Mouse (Mus musculus): ENCODE data around the gene Bola3.

Bola3 gene

DNA sequence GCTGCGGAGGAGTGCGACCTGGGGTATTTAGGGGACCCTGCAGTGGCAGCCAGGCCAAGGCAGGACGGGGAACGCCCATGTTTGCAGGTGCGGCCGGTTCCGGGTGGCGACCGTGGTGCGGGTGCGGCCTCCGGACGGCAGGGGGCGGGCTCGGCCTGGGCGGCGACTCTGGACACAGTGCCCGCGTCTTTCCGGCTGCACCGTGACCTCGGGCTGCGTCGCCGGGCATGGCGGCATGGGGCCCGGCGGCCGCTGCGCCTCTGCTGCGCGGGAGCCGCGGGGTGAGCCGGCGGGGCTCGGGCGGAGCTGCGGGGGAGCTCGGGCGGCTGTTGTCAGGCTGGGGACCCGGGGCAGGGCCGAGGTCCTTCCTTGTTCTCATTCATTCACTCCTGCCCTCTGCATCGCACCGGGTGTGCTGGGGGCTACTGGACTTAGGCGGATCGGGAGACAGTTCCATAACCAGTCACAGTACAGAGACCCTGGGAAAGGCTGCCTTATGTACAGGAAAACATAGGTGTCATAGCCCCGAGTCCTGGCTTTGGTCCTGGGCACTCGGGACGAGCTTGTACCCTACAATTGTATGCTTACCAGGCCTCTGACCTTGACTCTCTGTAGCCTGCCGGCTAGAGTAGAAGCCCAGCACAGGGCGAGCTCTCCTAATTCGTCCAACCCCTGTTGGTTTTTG is 469 bp downstream of the Bola3 start:
- peak; percentile 89 for DNase-seq

DNA sequence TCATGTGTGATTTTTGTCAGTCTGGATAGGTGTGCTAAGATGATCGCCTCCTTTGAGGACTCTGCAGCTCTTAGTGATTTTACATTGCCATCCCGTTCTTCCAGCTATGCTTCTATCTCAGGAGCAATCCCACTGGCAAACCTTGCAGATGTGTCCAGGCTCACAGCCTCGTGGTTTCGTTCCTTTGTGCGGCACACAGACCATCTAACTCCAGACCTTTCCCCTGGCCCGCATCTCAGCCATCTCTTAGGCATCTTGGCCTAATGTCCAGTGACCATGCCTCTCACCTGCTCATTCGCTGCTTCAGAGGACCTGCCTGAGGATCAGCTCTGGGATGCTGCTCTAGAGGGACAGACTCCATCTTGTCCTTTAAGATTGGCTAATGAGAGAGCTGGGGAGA is 1.2 kb downstream of the Bola3 start:
- DNase-seq = no peak

DNA sequence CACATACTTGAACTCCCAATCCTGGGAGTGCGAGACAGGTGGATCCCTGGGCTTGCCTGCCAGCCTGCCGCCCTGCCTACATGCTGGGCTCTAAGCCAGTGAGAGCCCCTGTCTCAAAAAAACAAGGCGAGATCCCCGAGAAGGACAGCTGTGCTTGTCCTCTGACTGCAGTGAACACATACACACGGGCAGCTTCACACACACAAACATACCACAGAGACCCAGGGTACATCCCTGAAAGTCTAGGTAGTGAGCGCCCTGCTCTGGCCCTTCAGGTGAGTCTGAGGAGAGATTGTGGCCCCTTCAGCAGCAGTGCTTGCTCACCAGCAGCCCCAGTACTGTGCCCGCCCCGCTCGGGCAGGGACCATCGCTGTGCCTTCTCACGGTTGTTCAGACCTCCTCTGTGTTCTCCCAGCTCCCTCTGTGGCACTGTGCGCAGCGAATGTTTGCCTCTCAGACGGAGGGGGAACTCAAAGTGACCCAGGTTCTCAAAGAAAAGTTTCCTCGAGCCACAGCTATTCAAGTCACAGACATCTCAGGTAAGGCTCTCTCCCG is 2.0 kb downstream of the Bola3 start:
- no peak for DNase-seq

DNA sequence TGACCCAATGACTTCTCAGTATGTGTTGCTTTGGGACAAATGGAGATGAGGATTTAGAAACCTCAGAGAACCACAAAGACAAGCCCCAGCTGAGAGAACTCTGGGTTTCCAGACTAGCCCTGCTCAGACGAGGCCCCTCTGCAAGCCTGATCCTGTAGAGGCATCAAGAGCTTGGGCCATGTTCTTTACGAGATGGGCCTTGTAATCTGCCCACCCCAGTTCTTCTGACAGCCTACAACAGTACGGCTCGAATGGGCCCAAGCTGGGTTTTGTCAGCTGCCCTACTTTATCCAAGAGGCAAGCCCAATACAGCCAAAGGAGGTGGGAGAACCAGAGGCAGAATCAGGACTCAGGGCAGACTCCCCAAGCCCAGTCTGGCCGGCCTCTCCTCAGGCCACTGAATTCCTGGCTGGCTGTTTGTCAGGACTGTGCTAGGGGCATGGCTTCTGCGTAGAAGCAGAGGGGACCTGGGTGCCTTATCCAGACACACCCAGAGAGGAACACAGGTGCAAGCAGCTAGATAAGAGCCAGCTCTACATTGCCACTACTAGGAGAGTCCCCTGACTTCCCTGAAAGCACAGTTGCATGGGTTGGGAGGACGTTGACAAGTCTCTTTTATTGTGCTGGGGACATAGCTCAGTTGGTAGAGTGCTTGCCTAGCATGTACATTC is 2.7 kb downstream of the Bola3 start:
- DNase-seq = no peak

DNA sequence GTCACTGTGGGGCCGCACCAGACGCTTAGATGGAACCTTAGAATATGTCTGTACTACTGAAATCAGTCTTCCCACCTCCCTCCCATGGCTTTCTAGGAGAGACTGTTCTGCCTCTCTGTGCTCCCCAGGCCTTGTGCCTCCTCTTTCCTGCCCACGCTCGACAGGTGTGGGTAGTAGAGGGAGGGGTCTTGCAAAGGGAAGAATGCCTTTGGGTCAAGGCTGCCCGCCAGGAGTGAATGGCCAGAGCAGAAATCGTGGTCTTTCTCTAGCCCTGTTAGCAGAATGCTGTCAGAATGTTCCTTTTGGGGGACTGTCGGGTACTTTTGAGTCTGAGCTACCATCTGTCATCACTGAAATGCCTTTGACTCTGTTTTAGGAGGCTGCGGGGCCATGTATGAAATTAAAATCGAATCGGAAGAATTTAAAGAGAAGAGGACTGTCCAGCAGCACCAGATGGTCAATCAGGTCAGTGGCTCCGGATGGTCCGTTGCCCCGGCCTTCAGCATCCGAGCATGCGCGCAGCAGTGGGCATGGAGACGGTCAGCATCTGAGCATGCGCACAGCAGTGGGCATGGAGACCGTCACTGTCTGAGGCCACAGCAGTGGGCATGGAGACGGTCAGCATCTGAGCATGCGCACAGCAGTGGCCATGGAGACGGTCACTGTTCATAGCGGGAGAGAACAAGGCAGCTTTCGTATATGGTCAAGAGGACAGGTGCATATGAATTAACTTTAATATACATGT is 3.9 kb downstream of the Bola3 start:
- DNase-seq = no peak

DNA sequence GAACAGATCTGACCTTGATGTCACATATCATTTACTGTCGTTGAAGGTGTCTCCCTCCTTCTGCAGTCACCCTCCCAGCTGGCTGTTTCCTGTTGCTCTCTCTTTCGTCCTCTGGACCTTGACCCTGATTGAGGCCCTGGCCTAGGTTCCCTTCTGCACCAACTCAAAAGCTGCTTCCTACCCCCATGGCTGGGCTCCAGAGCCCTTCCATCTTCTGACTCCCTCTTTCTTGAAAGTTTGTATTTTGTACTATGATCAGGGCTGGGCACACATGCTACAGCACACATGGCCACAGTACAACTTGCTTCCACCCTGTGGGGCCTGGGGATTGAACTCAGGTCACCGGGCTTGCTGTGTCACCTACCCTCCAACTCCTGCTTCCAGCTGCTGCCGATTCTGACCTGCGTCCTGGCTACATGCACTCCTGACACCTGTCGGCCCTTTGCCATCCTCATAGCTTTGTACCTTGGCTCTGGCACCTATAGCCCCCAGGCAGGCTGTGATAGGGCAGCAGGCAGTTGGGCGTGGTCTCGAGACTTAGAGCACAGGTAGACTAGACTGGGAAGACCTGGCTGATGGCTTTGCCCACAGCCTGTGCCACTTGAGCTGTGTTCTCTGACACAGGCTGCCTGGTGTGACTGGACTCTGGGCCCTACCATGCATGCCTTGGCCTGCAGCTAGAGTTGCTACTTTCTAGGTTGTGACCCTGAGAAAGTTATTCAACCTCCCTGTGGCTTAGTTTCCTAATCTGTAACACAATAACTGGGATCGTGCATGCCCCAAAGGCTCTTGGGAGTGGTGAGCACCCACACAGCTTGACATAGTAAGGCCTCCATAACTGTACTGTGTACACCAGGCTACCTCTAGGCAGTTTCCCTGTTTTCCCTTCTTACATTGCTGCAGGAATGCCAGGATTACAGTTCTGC is 6.2 kb downstream of the Bola3 start:
- no peak for DNase-seq

DNA sequence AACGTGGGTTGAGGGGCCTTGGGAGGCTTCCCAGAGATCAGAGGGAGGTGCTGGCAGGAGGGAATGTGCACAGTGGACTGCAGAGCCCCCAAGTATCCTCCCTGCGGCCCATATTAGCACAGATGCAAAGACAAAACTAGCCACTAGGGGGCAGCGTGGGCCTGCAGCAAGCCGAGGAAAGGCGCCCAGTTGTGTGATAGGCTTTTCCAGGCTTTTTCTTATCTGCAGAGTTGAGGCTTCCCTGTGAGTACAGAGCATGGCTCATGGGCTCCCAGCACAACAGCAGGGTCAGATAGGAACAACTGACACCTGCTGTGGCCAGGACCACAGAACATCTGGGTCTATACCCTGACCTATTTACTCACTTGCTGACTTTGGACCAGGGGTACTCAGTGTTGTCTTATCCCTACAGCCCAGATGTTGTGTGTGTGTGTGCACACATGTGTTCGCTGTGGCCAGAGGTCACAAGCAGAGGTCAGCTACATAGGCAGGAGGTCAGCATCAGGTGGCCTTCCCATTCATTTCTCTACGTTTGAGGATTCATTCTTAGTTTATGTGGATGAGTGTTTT is 7.7 kb downstream of the Bola3 start:
- peak; percentile 87 for DNase-seq

DNA sequence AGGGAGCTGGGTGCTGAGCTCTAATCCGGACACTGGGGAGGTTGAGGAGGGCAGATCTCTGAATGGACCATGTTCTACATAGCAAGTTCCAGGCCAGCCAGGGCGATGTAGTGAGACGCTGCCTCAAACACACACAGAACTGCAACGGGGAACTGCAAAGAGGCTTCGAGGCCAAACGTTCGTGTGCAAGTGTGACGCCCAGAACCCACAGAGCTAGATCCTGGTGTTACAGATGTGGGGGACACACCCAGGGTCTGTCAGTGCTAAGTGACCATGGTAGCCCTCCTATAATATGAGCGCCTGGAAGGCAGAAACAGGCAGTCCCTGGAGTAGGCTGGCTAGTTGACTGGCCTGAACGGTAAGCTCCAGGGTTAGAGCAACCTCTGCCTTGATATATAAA is 8.5 kb downstream of the Bola3 start:
- no peak for DNase-seq

DNA sequence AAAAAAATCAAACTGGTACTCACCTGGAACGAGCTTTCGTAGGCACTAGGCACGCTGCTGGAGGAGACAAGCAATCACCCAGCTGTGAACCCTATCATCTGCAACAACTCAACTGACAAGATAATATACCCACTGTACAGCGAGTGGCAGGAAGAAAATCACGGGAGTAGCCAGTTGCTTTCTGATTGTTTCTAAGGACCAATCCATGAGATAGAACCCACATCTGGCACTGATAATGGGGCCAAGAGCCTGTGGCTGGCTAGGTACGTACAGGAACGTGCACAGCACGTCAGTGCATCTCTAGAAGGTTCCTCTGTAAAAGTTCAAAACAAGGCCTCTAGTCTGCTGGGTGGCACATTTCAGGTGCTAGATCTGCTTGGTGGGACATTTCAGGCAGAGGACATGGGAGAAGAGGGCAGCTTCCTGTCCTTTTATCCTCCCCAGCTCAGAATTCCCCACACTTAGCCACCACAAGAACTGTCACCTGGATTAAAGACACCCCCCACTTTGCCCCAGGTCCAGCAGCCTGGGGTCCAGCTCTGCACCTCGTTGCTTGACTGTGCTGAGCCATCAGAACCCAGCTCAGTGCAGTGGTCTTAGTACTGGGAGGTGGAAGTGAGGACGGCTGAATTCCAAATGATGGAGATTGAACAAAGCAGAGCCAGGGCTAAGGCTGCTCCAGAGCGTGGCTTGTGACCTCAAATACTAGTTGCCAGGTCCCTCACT is 12.7 kb downstream of the Bola3 start:
- no peak for DNase-seq

DNA sequence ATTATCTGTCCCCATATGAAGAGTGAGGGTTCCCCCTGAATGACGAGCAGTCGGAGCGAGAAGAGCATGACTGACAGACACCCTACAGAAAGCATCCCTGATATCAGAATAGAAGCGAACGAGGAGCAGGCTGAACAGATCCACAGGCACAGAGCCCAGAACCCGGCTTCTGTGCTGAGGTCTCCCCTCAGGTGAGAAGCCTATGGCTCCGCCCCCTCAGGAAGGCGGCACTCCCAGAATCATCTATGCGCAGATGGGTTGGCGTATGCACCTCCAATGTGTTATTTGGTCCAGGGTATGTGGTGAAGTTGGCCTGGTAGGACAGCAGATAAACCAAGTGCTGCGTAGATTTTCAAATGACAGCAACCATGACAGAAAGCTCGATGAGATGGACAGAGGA is 14.1 kb downstream of the Bola3 start:
- DNase-seq = no peak

DNA sequence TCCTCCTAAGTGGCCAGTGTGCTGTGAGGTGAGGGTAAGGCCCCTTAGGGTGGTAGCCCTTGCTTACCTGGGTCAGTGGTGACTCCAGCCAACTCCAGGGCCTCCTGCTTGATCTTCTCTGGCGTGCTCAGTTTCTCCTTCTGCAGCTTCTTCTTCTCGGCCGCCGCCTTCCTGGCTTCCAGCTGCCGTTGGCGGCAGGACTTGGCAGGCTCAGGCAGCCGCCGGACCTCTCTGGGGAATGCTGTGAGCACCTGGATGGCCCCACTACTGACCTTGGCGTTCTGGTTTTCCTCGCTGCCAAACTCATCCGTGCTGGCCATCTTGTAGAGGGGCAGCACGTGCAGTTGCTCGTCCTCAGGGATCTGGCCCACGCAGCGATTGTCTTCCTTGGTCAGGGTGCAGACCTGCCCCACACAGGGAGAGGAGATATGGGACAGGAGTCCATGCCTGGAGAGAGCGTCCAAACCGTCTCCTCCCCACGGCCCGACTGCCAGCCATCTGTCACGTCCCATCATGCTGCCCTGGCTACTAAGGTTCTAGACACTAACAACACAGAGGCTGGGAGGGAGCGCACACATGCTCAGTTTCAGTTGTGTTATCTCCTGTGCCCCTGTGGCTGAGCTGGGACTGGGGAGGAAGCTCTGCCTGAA is 21.5 kb downstream of the Bola3 start:
- DNase-seq = no peak

DNA sequence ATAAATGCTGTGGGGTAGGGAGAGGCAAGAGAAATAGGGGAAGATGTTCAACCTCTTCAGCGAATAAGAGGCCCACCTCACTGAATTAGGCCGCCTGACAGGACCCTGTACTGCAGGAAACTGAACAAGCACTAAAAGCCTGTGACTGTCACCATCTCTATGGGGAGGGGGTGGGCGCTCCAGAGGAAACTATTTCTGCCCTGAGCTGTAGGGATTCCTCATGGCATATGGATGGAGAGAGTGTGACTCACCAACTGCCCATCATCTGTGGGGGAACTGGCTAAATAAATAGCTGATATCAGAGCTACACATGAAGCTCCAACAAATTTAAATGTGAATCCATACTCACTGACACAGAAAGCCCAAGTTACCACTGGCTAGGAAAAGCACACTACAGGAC is 22.4 kb downstream of the Bola3 start:
- DNase-seq = no peak

DNA sequence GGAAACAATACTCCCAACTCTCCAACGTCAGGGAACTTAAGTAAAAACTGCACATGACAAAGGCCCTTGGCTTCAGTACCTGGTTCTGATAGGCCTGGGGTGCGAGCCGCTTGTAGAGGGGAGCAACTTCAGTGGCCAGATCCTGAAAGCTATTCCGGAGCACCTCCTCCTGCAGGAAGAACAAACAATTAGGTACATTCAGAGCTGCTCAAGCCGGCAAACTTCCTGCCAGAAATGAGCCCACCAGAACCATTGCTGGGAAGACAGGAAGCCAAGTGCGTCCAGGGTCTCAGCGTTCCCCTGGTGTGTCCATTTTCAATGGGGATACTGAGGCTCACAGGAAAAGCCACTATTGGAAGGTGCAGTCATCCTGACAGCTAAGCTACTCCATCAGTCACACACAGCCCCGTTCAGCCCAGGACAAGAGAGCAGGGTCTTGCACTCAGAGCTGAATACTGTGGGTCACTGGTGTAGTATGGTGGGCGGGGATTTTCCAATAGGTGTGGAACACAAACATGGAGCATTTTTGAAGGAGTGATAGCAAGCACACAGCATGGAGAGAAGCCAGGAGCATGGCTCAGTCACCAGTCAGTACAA is 24.9 kb downstream of the Bola3 start:
- no peak for DNase-seq

DNA sequence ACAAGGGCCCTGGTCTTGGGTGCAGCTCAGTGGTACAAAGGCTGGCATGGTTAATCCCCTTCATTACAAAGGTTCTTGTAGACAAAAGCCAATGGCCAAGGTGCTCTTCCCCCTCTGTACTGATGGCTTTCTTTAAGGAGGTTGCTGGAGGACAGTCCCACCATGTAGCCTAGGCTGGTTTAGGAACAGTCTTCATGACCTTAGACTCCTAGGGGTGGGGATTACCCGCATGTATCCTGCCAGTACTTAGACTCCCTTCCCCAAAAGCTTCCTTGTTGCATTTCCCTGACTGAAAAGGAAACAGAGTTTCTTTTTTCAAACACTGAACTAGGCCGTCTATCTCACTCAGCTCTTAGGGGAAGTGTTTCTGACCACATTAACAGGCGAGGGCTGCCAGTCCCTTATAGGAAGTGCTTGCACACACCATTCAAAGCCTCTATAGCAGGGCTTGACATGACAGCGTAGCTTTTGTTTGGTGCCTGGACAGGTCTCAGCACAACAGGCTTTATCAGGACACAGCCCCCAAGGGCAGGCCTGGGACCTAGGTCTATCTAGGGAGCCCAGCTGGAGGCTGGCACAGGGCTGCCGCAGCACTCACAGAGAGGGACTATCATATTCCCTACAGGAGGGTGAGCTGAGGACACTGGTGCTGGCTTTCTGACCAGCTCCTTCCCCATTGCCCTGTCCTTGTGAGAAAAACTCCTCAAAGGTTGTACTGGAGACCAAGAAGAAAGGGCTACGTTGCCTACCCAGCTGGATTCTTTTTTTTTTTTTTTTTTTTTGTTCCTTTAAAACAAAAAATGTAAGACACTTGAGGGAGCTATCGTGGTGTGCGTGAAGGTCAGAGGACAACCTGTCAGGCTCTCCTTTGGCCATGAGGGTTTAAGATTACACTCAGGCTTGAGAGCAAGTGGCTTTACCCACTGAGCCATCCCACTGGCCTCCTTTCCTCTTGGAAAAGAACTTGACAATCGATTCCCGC is 32.9 kb downstream of the Bola3 start:
- DNase-seq = no peak

DNA sequence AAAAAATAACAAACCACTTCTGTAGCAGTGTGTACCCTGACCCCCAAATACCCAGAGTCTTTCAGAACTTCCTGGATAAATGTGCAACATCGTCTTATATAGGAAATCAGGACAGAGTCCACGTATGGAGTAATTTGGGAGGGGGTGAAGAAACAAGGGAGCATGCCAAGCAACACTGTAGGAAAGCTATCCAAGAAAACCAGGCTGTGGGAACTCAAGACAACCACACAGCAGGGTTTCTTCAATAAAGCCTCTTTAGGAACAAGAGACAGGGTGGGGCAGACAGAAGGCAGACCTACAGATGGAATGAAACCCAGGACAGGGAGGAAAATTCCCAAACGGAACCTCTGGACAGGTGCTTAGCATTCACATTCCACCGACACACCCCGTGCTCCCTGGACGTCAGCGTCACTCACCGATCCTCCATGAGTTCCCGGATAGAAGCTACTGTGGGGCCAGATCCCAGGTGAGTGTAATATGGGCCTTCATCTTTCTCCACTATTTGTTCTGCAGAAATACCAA is 36.7 kb downstream of the Bola3 start:
- DNase-seq = no peak

DNA sequence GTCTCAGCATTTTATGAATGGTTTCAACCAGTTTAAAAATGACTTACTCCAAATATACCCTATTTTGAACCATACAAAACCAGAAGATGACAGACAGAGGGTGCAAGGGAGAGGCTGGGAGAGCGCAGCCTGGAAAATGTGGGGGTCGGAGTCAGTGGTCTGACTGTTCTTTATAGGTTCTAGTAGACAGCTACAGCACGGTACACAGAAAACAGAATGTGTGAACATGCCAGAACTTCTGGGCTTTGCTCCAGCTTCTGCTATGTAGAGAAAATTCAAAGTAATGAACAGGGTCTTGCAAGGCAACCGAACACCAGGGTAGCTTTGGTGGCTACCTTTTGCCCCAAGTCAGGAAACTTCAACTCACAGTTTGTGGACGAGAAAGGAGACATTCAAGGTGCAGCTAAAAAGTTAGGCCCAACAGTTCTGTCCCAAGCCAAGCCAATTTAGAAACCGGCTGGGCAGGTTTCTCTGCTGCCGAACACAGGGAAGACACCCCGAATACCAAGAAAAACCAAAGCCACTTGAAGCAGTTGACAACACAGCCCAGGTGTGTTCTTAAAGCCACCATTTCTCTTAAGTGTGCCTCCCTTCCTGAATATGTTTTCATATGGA is 43.3 kb downstream of the Bola3 start:
- no peak for DNase-seq

DNA sequence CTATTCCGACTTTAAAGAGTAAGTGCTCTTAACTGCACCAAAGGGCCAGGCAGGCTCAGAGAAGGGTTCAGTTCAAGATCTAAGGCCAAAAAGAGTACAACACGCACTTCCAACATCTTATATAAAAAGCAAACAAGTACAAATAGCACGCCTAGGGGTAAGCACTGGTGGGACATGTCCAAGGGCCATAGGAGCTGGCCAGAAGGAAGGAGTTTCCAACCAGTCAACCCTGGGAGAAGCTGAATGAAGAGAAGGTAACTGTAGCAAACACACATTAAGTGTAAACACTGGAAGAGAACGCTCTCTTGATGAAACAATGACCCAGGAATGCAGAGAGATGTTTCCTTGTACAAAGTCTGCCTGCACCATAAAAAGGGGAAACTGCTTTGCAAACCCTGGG is 45.2 kb downstream of the Bola3 start:
- no peak for DNase-seq

DNA sequence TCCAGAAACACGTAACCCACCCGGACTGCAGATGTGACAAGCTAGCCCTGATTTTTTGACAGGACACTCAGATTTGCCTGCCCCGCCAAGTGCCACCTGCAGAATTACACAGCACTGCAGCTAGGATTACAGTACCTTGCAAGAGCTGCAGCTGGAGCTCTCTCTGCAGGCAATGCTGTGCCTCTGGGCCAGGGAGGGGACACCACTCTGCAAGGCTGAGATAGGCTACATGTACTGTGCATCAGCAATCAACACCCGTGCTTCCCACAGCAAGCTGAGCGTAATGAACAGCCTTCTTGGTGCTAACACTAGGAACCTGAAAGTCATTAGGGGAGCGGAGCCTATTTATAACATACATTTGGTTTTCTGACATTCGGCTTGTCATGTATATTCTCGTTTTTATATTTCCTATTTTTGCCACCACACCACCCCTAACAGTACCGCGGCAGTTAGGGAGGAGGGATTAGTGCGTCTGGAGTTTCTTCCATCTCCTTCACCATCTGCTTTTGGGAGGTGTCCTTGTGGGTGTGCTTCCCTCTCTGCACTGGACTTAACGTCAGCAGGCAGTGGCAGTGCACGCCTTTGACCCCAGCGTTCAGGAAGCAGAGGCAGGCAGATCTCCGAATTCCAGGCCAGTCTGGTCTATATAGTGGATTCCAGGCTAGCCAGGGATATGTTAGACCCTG is 46.7 kb downstream of the Bola3 start:
- DNase-seq = no peak
